Mouse (Mus musculus): Measurements from ENCODE around the gene Galntl6. TPM values are rescaled to one million over a fixed set of nuclear protein-coding genes. Genes with fewer than 3 reads are reported as not detected.

The Galntl6 gene
- total RNA-seq, 4 experiments from 2014 or later, result 0.23 to 0.78 (median 0.28) TPM; not detected in 1

DNA sequence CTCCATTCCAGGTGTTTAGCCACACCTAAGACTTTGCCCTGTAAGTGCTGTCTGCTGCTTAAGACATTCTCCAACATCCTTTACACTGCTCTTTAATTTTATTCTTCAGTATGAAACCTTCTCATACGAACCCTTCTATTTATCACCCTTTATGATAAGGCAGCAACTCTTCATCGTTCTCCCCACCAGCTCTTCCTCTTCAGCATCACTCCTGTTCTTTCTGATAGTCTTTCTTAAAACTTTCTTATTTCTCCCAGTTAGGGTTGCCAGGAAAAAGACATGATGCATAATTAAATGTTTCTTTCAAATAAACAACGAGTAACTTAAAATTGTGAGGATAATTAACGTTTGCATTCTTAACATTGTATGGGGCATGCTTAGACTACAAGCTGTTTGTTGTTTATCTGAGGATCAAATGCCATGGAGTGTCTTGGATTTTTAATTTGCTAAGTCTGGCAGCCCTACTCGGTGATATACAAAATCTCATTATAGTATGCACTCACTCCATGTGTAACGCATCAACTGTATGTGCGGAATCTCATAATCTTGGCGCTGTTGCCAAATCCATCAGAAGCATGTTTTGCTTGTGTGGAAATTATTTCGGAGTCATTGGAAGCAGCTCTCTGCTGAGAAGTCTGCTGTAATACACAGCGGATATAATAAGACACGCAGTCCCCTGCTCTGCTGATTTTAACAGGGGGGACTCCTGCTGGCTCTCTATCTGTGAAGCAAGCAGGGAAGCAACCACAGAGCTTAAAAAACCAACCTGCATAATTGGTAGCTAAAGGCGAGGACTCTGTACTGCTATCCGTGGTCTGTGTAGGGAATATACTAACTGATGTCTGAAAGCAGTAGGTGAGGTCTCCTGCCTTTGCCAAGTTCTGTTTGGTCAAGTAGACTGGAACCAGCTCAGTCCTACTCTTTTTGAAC lies 1069.7 kb downstream of the Galntl6 start:
- no peak for DNase-seq

GRCm38 (mm10) chr8:57841446-57841845 lies 1071.0 kb downstream of the Galntl6 start:
- no peak for DNase-seq

DNA sequence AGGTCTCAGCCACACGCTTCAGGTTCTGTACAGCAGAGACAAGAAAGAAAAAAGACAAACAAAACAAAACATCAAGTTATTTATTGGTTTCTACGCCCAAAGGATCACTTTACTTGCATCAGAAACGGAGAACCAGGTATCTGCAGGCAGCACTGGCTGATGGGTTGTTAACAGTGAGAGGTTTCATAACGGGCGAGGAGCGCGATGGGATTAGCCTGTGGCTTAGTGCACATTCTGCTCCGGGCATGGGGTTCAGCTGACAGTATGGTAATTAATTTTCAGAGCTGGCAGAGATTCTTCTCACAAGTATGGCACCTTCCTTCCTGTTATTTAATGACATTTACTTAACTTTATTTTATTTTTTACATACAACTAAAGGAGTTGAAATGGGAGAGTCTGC lies 1075.1 kb downstream of the Galntl6 start:
- DNase-seq, result no peak

DNA sequence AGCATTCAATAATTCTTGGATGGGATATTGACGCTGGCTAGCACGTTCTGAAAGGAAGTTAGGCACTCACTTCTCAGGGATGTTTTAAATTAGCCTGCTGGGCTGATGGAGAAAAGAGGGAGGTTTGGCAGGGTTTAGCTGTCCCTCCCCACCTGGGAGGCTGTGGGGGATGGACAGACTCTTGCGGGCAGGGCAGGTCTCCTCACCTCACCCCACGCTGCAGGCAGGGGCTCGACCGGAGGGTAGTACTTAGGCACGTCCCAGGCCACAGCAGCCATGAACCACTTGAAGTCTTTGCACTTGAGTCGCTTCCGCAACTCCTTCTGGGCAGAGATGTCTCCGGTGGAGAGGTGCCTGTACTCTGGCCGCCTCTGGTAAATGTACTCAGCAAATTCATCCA lies 1075.5 kb downstream of the Galntl6 start:
- no peak for DNase-seq

- no peak for DNase-seq
Measured at GRCm38 (mm10) chr8:57836201-57836883, 1076.1 kb downstream of the Galntl6 start.

DNA sequence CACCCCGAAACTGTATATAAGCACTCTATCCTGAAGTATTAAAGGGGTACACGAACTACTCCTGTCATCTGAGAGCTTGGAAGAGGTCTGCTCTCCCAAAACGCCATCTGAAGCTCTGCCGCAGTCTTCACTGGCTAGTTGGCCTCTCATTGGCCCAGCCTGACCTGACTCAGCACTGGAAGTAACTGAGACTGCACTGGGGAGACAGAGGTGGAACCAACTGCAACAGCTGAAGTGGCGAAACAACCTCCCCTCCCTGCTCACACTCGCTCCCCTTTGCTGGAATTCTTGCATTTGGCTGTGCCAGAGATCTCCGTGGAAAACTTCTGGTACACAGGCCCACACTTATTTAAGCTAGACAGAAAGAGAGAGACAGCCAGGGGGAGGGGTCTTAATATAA lies 1089.3 kb downstream of the Galntl6 start:
- no peak for DNase-seq

DNA sequence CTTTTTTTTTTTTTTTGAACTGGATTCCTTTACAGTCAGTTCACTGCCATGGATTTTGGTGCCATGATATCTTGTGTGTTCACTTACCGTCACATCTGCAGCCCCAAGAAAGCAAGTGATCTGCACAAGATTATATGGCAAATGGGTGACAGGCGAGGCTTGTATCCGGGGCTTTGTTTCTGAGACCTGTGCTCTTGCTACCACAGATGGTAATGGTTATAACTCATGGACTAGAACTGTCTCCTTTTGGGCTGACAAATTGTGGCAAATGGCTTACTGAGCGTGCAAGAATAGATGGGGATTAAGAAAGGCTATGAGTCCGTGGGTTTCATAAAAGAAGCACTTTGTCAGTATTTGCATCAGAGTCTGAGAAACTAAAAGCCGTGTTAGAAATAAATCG lies 1096.4 kb downstream of the Galntl6 start:
- no peak for DNase-seq

DNA sequence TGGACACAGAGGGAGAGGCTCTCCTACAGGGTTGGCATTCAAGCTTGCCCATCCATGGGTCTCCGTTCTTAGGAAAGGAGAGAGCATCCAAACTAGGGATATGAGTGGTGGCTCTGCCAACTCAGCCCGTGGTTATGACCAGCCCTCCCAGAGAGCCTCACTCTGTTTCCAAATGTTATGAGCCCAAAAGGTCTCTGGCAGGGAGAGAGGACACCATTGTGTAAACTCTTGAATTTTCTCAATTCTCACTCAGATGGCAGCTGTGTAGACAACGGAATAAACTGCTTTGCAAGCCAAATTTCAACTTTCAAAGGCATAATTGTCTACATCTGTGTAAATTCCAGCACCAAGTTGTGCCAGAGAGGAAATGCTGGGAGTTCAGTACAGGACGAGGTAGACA lies 1105.4 kb downstream of the Galntl6 start:
- DNase-seq, result no peak

- DNase-seq, result no peak
Measured at GRCm38 (mm10) chr8:57805094-57805493, 1107.3 kb downstream of the Galntl6 start.

DNA sequence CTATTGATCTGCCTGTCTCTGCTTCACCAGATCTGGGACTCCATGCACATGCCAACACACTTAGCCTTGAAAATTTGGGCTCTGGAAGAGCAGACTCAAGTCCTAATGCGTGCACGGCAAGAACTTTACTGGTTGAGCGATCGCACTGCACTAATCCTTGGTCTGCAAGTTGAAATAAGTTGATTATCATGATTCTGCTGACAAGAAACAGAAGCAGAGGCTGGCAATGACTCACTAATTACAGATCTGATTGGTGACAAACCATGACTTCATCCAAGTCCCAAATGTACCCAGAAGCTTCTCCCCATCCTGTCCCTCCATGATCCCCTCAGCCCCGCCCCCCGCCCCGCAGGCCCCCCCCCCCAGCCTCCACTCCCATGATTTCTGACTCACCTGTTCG lies 1108.6 kb downstream of the Galntl6 start:
- no peak for DNase-seq

GRCm38 (mm10) chr8:57801197-57801596 lies 1111.2 kb downstream of the Galntl6 start:
- DNase-seq, result no peak

GRCm38 (mm10) chr8:57800327-57800726 lies 1112.1 kb downstream of the Galntl6 start:
- peak; percentile 23 for DNase-seq

GRCm38 (mm10) chr8:57799797-57800204 lies 1112.6 kb downstream of the Galntl6 start:
- peak; percentile 39 for DNase-seq

DNA sequence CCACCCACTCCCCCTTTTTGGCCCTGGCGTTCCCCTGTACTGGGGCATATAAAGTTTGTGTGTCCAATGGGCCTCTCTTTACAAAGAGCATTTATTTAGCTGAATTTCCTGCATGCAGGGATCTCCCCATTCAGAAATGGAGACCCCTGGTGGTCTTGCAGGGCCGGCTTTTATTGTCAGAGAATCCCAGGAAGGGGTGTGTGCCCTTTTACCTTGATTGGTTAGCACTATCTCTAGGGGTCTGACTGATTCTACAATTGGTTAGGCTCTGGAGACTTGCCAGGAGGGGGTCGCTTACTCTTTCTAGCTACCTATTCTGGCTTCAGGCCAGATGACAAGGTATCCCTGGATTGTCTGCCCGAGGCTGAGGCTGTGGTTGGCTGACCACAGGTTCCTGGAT lies 1119.0 kb downstream of the Galntl6 start:
- no peak for DNase-seq

- DNase-seq, result no peak
Measured at GRCm38 (mm10) chr8:57792246-57792645, 1120.2 kb downstream of the Galntl6 start.

DNA sequence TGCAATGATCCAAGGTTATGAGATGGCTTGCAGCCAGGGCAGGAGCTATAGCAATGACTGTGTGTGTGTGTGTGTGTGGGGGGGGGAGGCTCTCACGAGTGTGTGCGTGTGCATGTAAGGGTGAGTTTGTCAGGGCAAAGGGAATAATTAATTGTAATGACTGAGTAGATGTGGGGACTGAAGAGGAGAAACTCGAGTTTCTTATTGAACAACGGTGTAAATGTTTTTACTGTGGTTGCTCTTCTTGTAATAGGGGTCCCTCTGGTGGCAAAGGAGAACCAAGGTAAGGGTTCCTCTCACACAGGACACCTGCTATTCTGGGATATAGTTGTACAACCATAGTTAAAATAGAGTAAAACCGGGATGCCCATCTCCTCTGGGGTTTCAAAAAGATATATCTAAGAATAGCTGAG lies 1121.1 kb downstream of the Galntl6 start:
- DNase-seq, result no peak

GRCm38 (mm10) chr8:57779551-57779950 lies 1132.9 kb downstream of the Galntl6 start:
- DNase-seq, result no peak

DNA sequence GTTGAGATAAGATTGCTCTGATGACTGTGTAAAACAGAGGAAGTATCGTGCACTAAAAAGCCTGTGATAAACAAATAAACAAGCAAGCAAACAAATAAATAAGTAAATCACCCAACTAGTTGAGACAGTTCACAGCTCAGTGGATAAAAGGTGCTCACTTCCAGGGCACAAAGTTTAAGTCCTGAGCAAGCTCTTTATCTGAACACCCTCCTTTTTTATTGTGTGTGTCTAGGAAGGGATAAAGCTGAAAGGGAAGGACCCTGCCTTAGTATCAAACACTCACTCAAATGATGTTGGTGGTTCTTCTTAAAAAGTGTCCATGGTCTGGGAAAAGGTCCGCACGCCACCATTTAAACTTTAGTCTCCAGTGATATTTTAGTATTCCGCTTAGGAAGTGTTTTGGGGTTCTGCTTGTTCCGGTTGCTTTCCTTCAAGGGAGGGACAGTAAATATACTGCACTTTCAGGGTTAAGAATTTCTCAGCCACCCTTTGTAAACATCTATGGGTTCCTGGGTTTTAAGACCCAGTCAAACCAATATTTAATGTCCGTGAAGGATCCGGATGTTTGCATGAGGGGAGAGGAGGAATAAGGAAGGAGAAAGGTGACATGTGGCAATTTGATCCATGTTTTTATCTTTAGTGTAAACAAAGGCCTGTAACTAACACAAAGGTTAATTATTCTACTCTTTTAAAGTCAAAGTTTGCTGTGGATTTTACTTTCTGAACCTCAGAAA lies 1134.3 kb downstream of the Galntl6 start:
- no peak for DNase-seq

DNA sequence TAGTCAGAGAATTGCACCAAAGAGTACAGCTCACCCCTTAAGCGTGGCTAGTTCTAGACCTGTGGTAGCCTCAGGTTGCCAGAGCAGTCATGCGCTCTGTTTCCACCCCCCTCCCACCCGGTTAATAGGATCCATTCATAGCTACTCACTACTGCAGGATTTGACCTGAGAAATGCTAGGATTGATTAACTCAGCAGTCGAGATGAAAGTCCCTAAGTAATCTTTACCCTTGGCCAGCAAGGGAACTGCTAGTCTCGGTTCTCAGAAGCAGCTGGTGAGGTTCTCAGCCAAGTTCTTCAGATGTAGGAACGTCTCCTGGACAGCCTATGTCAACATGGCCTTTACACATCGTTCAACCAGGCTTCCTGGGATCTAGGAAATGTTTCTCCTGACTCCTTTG lies 1135.7 kb downstream of the Galntl6 start:
- no peak for DNase-seq

- no peak for DNase-seq
Measured at GRCm38 (mm10) chr8:57772732-57773265, 1139.6 kb downstream of the Galntl6 start.

DNA sequence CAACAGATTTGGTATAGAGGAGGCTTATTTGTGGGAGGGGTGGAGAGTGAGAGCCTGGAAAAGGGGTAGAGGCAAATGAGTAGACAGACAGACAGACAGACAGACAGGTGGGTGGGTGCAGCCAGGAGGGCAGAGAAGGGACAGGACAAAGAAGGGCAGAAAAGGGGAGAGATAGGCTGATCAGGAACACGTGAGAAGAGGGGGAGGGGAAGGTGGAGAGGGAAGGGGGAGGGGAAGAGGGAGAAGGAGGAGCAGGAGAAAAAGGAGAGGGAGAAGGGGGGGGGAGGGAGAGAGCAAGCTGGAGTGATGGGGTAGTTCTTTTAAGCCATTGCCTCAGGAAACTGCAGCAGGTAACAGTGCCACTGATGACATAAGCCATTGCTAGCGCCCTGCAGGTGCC lies 1144.9 kb downstream of the Galntl6 start:
- no peak for DNase-seq

GRCm38 (mm10) chr8:57766471-57767065 lies 1145.9 kb downstream of the Galntl6 start:
- no peak for DNase-seq
